Mouse (Mus musculus) forelimb bud, embryonic 11.5 days (tissue): ENCODE measurements at regions not wholly inside any gene's neighbourhood (a gene's known extent, or its start where the extent isn't known, plus 50 kb on each side); places are given as distances from the start of the nearest gene placed in this dataset.
A peak's percentile ranks its signal among the peaks of the same experiment; 100 is the strongest.

Experiments used
- DNase-seq: peaks from one replicate; pipeline ENCODE4 v3.0.0-alpha.2; 2012; ENCODE audit warnings: low read depth, low spot score

GRCm38 (mm10) chr1:157014532-157015497 is 75.4 kb upstream of the Ralgps2 start:
- DNase-seq = no peak

GRCm38 (mm10) chr1:157013669-157014048 is 74.2 kb upstream of the Ralgps2 start:
- DNase-seq = no peak

GRCm38 (mm10) chr1:157012950-157013668 is 73.7 kb upstream of the Ralgps2 start:
- no peak for DNase-seq

GRCm38 (mm10) chr1:157011226-157011625 is 71.8 kb upstream of the Ralgps2 start:
- no peak for DNase-seq

- no peak for DNase-seq
Measured at GRCm38 (mm10) chr1:157009427-157009826, 70.0 kb upstream of the Ralgps2 start.

GRCm38 (mm10) chr1:157007891-157008730 is 68.7 kb upstream of the Ralgps2 start:
- no peak for DNase-seq

- DNase-seq = no peak
Measured at GRCm38 (mm10) chr1:157004312-157005074, 65.1 kb upstream of the Ralgps2 start.

GRCm38 (mm10) chr1:157003034-157003433 is 63.6 kb upstream of the Ralgps2 start:
- DNase-seq = no peak

- no peak for DNase-seq
Measured at GRCm38 (mm10) chr1:157002258-157002657, 62.8 kb upstream of the Ralgps2 start.

GRCm38 (mm10) chr1:157001008-157001660 is 61.7 kb upstream of the Ralgps2 start:
- DNase-seq = no peak

- DNase-seq = no peak
Measured at GRCm38 (mm10) chr1:156999947-157000346, 60.5 kb upstream of the Ralgps2 start.

- DNase-seq = no peak
Measured at GRCm38 (mm10) chr1:156999272-156999671, 59.8 kb upstream of the Ralgps2 start.

GRCm38 (mm10) chr1:156997476-156998305 is 58.3 kb upstream of the Ralgps2 start:
- DNase-seq = peak; percentile 49

- no peak for DNase-seq
Measured at GRCm38 (mm10) chr1:156997033-156997432, 57.6 kb upstream of the Ralgps2 start.

GRCm38 (mm10) chr1:156996084-156996880 is 56.9 kb upstream of the Ralgps2 start:
- DNase-seq = no peak

GRCm38 (mm10) chr1:156995180-156995951 is 55.9 kb upstream of the Ralgps2 start:
- DNase-seq = no peak

GRCm38 (mm10) chr1:156994644-156995016 is 55.2 kb upstream of the Ralgps2 start:
- no peak for DNase-seq
